Mouse (Mus musculus) liver, postnatal 0 days (tissue): ENCODE measurements at regions not wholly inside any gene's neighbourhood (a gene's known extent, or its start where the extent isn't known, plus 50 kb on each side); places are given as distances from the start of the nearest gene placed in this dataset.

ENCODE experiments used
- CTCF ChIP-seq: sonication (generic); IDR thresholded peaks from 2 replicates; pipeline ENCODE4 v1.5.1; 2016; ENCODE audit warnings: antibody characterized with exemption, low read depth
- EP300 ChIP-seq: IDR thresholded peaks from 2 replicates; pipeline ENCODE4 v1.6.1; 2016; ENCODE audit warnings: antibody characterized with exemption, low read depth, mild to moderate bottlenecking

GRCm38 (mm10) chr6:24348481-24349062 lies 166.3 kb downstream of the Iqub start:
- TF ChIP-seq CTCF (no peak), EP300 (no peak)
